In genomic region chr4:45341669-45342249, GRCm38 (mm10) we compare ENCODE assay signal across 8 mouse cellular contexts. TPM values are rescaled to one million over a fixed set of nuclear protein-coding genes. Genes with fewer than 3 reads are reported as not detected.
A peak's percentile ranks its signal among the peaks of the same experiment; 100 is the strongest.
DNase-seq lines count a peak whose midpoint lies in the region; ATAC-seq lines count a peak whose summit lies in the region.

Dcaf10 (plus strand) TSS chr4:45342101.

- WGBS in forebrain, embryonic 14.5 days = under 1% methylated on average over 39 of the region's 42 CpGs
- WGBS in neural tube, embryonic 15.5 days = 1% methylated on average over 39 of the region's 42 CpGs

- peak; percentile 90 for ATAC-seq in forebrain, embryonic 14.5 days
- peak; percentile 96 for ATAC-seq in neural tube, embryonic 15.5 days (ENCODE audit: low FRiP score)

- peak within 1 kb of the TSS; percentile 93 for H3K9ac ChIP-seq in forebrain, embryonic 14.5 days (ENCODE audit: low read length)
- peak within 1 kb of the TSS; percentile 92 for H3K9ac ChIP-seq in neural tube, embryonic 15.5 days (replicated peaks)

- no peaks in the 10 kb centered on the region for H3K9me3 ChIP-seq in forebrain, embryonic 14.5 days (replicated peaks; ENCODE audit: control insufficient read depth, low read length)
- no peaks in the 10 kb centered on the region for H3K9me3 ChIP-seq in neural tube, embryonic 15.5 days (replicated peaks)

- peak within 1 kb of the TSS; percentile 90 for H3K4me2 ChIP-seq in forebrain, embryonic 14.5 days (ENCODE audit: low read length)
- H3K4me2 ChIP-seq in neural tube, embryonic 15.5 days = peak within 1 kb of the TSS; percentile 95

- intact Hi-C loops in heart, postnatal 14 days (cut with DNase I) = loop anchor here (2.0 to 5.0 kb wide), 3 partner anchors 21 to 191 kb away; partner anchors contain the start of genes Shb and Slc25a51

- H3K36me3 ChIP-seq in forebrain, embryonic 14.5 days (ENCODE audit: control insufficient read depth, insufficient read depth, low read length) = 0 out of 2 replicates have a peak, but pooled peaks cover 5% of the 10 kb centered on the region
- H3K36me3 ChIP-seq in neural tube, embryonic 15.5 days = no peaks in the 10 kb centered on the region

- H3K4me3 ChIP-seq in forebrain, embryonic 14.5 days (ENCODE audit: low read depth, low read length) = peak within 1 kb of the TSS; percentile 93
- H3K4me3 ChIP-seq in neural tube, embryonic 15.5 days (replicated peaks) = peak within 1 kb of the TSS; percentile 68

- H3K27ac ChIP-seq in forebrain, embryonic 14.5 days (ENCODE audit: low read depth, low read length) = peak within 1 kb of the TSS; percentile 92
- H3K27ac ChIP-seq in neural tube, embryonic 15.5 days (replicated peaks) = peak within 1 kb of the TSS; percentile 95

- peak; percentile 89 for DNase-seq in ES-CJ7 (ENCODE audit: low read depth, low spot score)
- peak; percentile 88 for DNase-seq in cerebellum, adult 11 months
- DNase-seq in forebrain, embryonic 14.5 days (ENCODE audit: low spot score) = peak; percentile 91
- DNase-seq in heart, postnatal 14 days = peak; percentile 96 to 98
- DNase-seq in layer of hippocampus, adult 11-12 months (ENCODE audit: low spot score) = peak; percentile 91
- DNase-seq in lung, adult 18-20 months = peak; percentile 92
- DNase-seq in testis, postnatal 14 days (ENCODE audit: low spot score) = peak; percentile 92

- no peaks in the 10 kb centered on the region for H3K27me3 ChIP-seq in forebrain, embryonic 14.5 days (replicated peaks; ENCODE audit: control insufficient read depth, insufficient read depth, low read length)
- H3K27me3 ChIP-seq in neural tube, embryonic 15.5 days (replicated peaks) = peaks cover under 1% of the 10 kb centered on the region; the same call in 1 of the 2 replicates

- peaks cover 14% of the 10 kb centered on the region for H3K4me1 ChIP-seq in forebrain, embryonic 14.5 days (ENCODE audit: control insufficient read depth, insufficient read depth, low read length)
- H3K4me1 ChIP-seq in neural tube, embryonic 15.5 days = peaks cover 34% of the 10 kb centered on the region

RNA-seq across cellular contexts. Expression of gene Dcaf10, which starts in this region (rescaled TPM):
- polyA plus RNA-seq in forebrain, embryonic 14.5 days (2014; fragmentation: Nextera tagmentation; extraction: Ambion mirVana) = 8.5 and 8.8 TPM in 2 replicates
- 10 to 100 TPM; 18.1 to 19.0 TPM for total RNA-seq in heart, postnatal 14 days (2021)
- 8.0 and 8.6 TPM in 2 replicates for polyA plus RNA-seq in neural tube, embryonic 15.5 days (2015; fragmentation: Nextera tagmentation; extraction: Ambion mirVana)

Comparison
In these comparisons a context has a peak if more than half of its experiments do, and no peak if none do; other contexts are left out.
1. Peak in every context shown above with its lines: DNase-seq, ATAC-seq, H3K4me3 ChIP-seq and H3K27ac ChIP-seq.